Mouse (Mus musculus): ENCODE measurements around the gene Pigb.

The Pigb gene

GRCm38 (mm10) chr9:73047906-73048305 lies 7.7 kb upstream of the Pigb start:
- DNase-seq (ENCODE audit: extremely low spot score, low spot score) = no peak

DNA sequence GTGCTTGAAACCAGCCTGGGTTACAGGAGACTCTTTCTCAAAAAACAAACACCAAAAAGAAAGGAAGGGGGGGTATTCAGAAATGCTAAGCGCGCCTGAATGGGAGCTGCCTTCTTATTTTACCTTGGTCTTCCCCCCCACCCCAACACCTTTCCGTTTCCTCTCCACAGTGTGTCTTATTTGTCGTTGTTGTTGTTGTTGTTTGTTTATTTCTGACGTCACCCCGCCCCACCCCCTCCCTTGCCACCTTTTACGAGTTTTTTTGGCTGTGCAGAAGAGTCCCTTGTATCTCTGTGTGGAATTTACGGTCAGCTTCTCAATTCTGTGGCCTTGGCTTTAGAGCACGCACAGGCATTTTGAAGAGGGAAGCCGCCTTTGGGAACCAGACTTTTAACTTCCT lies 5.5 kb upstream of the Pigb start:
- no peak for DNase-seq (ENCODE audit: extremely low spot score, low spot score)

- no peak for DNase-seq (ENCODE audit: extremely low spot score, low spot score)
Measured at GRCm38 (mm10) chr9:73045204-73045603, 5.0 kb upstream of the Pigb start.

- DNase-seq (ENCODE audit: extremely low spot score, low spot score) = peak; percentile 81
Measured at GRCm38 (mm10) chr9:73044146-73045079, 4.2 kb upstream of the Pigb start, which contains the start of gene Rab27a. TSS of gene Rab27a (plus strand) at chr9:73044854.

DNA sequence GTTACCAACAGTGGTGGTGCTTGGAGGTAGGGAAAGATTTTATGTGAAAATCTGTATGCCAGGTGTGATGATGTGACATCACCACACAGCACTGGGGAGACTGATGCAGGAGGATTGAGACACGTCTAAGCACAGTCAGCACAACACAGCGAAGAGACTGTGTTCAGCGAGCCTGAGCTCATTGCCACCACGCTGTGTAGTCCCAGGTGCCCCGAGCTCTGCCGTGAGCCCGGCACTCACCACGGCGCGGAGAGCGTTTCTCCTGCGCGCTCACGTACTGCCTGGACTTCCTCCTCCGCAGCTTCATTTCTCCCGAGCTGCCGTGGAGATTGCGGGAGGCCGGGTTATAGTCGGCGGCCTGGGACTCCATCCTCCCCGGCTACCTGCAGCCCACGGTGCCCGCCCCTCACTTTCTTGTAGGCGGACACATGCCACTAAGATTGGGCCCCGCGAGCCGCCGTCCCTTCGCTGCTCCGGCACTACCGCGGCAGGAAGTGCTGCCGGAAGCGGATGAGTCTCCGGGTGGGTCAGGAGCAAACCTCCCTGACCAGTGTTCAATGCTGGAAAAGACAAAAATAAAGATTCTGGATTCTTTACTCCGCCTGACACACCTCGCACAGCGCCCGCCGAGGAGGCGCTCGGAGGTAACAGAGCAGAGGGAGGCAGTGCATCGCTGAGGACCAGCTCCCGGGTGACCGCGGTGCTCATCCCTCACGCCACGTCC lies 794 bp downstream of the Pigb start:
- DNase-seq (ENCODE audit: extremely low spot score, low spot score) = peak; percentile 94

DNA sequence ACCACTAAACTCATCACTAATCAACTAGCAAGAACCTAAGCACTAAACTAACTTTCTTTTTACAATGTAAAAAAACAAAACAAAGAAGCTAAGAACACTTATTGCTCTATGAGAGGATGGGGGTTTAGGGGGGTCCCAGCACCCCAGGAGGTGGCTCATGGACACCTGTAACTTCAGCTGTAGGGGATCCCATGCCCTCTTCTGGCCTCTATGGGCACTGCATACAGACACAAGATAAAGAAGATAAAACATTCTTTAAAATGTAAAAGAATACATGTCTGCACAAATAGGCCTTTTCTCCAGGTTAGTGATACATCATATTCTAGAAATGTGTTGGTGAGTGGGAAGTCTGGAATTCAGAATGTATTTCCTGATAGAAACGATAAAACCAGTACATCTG lies 6.8 kb downstream of the Pigb start:
- DNase-seq (ENCODE audit: extremely low spot score, low spot score) = no peak

DNA sequence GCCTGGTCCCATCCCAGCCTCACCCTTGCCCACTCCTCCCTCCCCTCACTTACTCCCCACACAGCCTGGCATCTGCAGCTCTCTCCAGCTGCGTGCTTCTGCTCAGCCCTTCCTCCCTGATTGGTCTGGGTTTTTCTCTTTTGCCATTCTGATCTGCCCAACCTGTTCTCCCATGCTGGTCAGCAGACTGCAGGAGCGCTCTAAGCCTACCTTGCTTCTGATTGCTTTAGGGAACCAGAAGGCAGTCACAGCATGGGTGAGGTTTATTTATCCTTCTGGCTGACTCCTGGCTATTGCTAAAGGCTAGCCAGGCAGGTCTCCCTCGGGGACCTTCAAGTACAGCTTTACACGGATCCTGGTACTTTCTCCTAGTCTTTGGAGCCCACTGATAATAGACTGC lies 8.8 kb downstream of the Pigb start:
- DNase-seq (ENCODE audit: extremely low spot score, low spot score) = no peak

DNA sequence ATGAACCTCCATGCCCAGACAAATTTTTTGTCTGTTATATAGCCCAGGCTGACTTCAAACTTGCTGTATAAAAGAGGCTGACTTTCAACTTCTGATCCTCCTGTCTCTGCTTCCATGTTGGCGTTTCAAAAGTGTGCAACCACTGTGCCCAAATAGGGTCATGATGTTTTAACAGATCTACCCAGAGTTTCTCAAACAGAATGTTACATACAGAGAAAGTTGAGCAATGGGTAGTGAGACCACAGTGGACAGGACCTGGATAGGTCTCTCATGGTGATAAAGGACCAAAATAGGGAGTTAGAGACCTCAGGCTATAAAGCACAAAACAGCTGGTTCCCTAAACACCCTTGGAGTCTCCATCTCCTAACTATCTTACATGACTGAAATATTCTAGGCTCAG lies 9.7 kb downstream of the Pigb start:
- no peak for DNase-seq (ENCODE audit: extremely low spot score, low spot score)

- DNase-seq (ENCODE audit: extremely low spot score, low spot score) = peak; percentile 30
Measured at GRCm38 (mm10) chr9:73025818-73026636, 14.2 kb downstream of the Pigb start.

DNA sequence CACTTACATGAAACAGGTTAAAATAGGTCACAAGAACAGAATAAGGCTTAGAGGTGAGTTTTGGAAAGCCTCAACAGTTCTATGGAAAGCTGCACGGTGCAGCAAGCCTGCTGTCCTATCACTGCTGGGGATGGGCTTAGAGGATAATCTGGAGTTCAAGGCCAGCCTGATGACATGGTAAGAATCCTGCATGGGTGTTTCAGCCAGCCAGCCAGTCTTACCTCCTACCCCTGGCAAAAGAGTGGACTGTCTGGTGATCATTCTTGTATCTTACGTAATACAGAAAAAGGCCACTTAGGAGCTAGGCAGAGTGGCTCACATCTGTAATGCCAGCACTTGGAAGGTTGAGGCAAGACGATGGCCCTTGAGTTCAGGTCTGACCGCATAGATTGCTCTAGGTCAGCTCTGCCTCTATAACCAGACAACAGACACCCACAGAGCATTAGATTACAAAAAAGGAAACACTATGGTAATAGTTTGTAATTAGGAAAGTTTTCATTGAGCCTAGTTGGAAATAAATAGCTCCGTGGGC lies 19.5 kb downstream of the Pigb start:
- DNase-seq (ENCODE audit: extremely low spot score, low spot score) = no peak

- DNase-seq (ENCODE audit: extremely low spot score, low spot score) = no peak
Measured at GRCm38 (mm10) chr9:73019841-73020240, 20.3 kb downstream of the Pigb start.

DNA sequence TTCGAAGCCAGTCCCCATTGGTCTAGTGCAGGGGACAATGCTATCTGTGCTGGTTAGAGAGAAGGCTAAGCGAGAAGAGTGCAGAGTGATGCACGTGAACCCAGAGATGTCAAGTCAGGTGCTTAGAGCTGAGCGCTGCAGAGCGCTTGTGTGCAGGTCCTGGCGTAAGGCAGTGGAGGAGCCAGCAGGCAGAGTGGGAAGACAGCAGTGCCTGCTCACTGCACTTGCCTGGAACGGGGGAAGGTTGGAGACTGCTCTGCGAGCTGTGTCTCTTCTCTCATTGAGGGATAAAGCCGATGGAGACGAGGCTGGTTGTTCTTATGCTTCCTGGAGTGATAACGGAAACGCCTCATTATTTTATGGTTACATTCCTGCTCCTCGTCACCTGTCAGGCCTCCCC lies 25.5 kb downstream of the Pigb start:
- DNase-seq (ENCODE audit: extremely low spot score, low spot score) = no peak

GRCm38 (mm10) chr9:73012629-73013028 lies 27.5 kb downstream of the Pigb start:
- no peak for DNase-seq (ENCODE audit: extremely low spot score, low spot score)

GRCm38 (mm10) chr9:73008384-73008783 lies 31.8 kb downstream of the Pigb start:
- no peak for DNase-seq (ENCODE audit: extremely low spot score, low spot score)

DNA sequence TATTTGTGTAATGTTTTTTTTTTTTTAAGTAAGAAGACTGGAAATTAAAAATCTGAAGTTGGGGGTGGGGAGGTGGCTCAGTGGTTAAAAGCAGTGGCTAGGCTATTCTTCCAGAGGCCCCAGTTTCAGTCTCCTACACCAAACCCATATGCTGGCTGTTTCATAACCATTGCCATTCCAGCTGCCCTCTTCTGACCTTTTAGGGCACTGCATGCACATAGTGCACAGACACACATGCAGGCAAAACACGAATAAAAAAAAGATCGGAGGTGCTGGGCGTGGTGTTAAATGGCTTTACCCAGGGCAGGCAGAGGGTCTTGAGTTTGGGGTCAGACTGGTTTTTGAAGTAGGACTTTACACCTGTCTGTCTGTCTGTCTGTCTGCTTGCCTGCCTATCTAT lies 34.0 kb downstream of the Pigb start:
- no peak for DNase-seq (ENCODE audit: extremely low spot score, low spot score)

DNA sequence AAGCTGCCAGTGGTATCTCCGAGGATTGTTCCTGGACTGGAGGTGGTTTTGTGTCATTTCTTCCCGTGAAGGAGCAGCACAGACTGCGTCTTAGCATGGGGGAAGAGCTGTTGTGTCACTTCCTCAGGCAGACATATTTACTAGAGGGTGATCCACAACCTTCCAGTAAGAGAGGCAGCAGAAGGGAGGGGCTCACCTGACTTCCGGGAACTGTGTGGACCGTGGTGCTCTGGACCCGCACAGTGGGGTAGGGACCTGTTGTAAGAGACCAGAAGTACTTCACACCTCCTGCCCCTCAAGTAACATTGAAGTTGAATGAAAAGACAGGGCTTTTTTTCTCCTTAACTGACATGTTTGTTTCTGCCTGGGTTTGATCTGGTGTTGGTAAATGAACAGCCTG lies 35.1 kb downstream of the Pigb start:
- DNase-seq (ENCODE audit: extremely low spot score, low spot score) = no peak

DNA sequence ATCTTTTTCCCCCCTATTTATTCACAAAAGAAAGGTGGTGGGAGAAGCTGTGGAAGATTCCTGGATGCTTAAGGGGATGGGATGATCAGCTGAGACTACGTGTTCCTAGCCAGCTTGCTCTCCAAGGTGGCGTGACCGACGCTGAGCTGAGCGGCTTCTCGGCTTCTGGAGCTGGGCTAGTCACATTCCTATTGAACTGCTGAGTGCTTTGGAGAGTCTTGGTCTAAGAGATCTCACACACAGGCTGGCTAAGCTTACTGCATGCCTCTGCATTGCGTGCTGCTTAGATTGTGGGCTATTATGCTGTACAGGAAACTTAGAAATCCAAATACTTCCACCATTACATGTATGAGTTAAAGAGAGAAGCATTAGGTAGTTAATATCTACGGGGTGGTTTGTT lies 36.1 kb downstream of the Pigb start:
- no peak for DNase-seq (ENCODE audit: extremely low spot score, low spot score)

- no peak for DNase-seq (ENCODE audit: extremely low spot score, low spot score)
Measured at GRCm38 (mm10) chr9:73002177-73002576, 38.0 kb downstream of the Pigb start.

GRCm38 (mm10) chr9:73001314-73002011 lies 38.7 kb downstream of the Pigb start:
- DNase-seq (ENCODE audit: extremely low spot score, low spot score) = no peak

DNA sequence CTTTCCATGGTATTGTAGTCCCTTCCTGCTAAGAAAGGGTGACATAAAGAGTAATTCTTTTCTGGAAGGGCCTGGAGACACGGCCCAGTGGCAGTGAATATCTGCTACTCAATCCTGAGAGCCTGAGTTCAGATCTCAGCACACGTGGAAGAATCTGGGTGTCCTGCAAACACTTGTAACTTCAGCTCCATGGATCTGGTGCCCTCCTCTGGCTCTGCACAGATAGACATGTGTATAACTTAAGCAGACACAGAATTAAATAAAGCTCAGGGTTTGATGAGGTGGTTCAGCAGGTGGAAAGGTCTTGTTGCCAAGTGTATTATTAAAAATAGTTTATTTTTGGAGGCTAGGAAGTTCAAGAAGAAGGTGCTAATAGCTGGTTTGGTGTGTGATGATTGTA lies 39.7 kb downstream of the Pigb start:
- no peak for DNase-seq (ENCODE audit: extremely low spot score, low spot score)

DNA sequence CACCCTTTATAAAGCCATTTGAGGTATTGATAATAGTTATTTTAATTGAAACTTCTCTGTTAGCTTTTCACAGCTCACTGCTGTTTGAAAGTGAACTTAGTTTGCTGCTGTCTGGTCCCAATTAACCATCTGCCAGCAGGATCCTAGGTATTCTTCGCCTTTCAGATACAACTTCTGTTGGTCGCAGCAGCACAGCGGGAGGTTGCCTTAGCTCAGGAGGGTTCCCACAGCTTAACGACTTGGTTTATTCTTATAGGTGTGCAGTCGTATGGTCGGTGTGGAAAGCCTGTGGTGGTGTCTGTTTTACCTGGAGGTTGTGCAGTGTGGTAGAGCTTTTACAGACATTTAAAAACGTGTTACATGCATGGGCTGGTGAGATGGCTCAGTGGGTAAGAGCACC lies 43.4 kb downstream of the Pigb start:
- no peak for DNase-seq (ENCODE audit: extremely low spot score, low spot score)
